Mouse (Mus musculus): ENCODE measurements around the gene Plin3. TPM values are rescaled to one million over a fixed set of nuclear protein-coding genes. Genes with fewer than 3 reads are reported as not detected.

The Plin3 gene
- polyA plus RNA-seq, 1 experiment from 2014 or later: 65.8 TPM

GRCm38 (mm10) chr17:56296201-56296600 lies 3.5 kb upstream of the Plin3 start:
- WGBS: 55% methylated on average over 1 of the region's 1 CpGs
- no peaks in the 10 kb centered on the region for H3K9me3 ChIP-seq
- H3K27ac ChIP-seq: no peak overlapping the region
- H3K9ac ChIP-seq: no peak overlapping the region
- H3K4me2 ChIP-seq: no peak overlapping the region
- H3K36me3 ChIP-seq: no peaks in the 10 kb centered on the region
- H3K27me3 ChIP-seq: no peaks in the 10 kb centered on the region
- H3K4me1 ChIP-seq: peaks cover 7% of the 10 kb centered on the region
- no peak overlapping the region for H3K4me3 ChIP-seq
- no peak for ATAC-seq (ENCODE audit: insufficient number of reproducible peaks, insufficient read depth, low FRiP score, low TSS enrichment, low read depth)

GRCm38 (mm10) chr17:56294241-56294640 lies 1.6 kb upstream of the Plin3 start:
- H3K4me3 ChIP-seq: no peak overlapping the region
- H3K27me3 ChIP-seq: no peaks in the 10 kb centered on the region
- WGBS: 92% methylated on average over 19 of the region's 19 CpGs
- H3K4me2 ChIP-seq: no peak overlapping the region
- no peak overlapping the region for H3K9ac ChIP-seq
- H3K9me3 ChIP-seq: no peaks in the 10 kb centered on the region
- H3K36me3 ChIP-seq: no peaks in the 10 kb centered on the region
- H3K4me1 ChIP-seq: peaks cover 23% of the 10 kb centered on the region
- no peak overlapping the region for H3K27ac ChIP-seq
- no peak for ATAC-seq (ENCODE audit: insufficient number of reproducible peaks, insufficient read depth, low FRiP score, low TSS enrichment, low read depth)

- Histone ChIP-seq H3K27ac (no peak overlapping the region), H3K4me2 (no peak overlapping the region), H3K4me3 (no peak overlapping the region), H3K27me3 (no peaks in the 10 kb centered on the region), H3K9ac (no peak overlapping the region), H3K4me1 (peaks cover 32% of the 10 kb centered on the region), H3K36me3 (no peaks in the 10 kb centered on the region), H3K9me3 (no peaks in the 10 kb centered on the region)
- no peak for ATAC-seq (ENCODE audit: insufficient number of reproducible peaks, insufficient read depth, low FRiP score, low TSS enrichment, low read depth)
- 75% methylated on average over 1 of the region's 1 CpGs for WGBS
Observed at GRCm38 (mm10) chr17:56293291-56293690, 618 bp upstream of the Plin3 start.

GRCm38 (mm10) chr17:56291826-56292475 lies 722 bp downstream of the Plin3 start:
- Histone ChIP-seq H3K9ac (no peak overlapping the region), H3K4me1 (peaks cover 40% of the 10 kb centered on the region), H3K27me3 (no peaks in the 10 kb centered on the region), H3K36me3 (peaks cover 2% of the 10 kb centered on the region; the same call in 1 of the 2 replicates), H3K9me3 (no peaks in the 10 kb centered on the region), H3K4me2 (0 out of 2 replicates have a peak overlapping the region, but pooled peaks have one; percentile 82), H3K27ac (peak overlapping the region; percentile 96), H3K4me3 (no peak overlapping the region)
- no peak for ATAC-seq (ENCODE audit: insufficient number of reproducible peaks, insufficient read depth, low FRiP score, low TSS enrichment, low read depth)
- WGBS: 75% methylated on average over 7 of the region's 7 CpGs

- ATAC-seq (ENCODE audit: insufficient number of reproducible peaks, insufficient read depth, low FRiP score, low TSS enrichment, low read depth): peak; percentile 88
- Histone ChIP-seq H3K36me3 (peaks cover 10% of the 10 kb centered on the region), H3K27me3 (no peaks in the 10 kb centered on the region), H3K4me3 (peak overlapping the region; percentile 59), H3K9me3 (no peaks in the 10 kb centered on the region), H3K4me2 (peak overlapping the region; percentile 82), H3K27ac (peak overlapping the region; percentile 96), H3K9ac (peak overlapping the region; percentile 80), H3K4me1 (peaks cover 40% of the 10 kb centered on the region)
- under 1% methylated on average over 16 of the region's 16 CpGs for WGBS
Observed at GRCm38 (mm10) chr17:56291171-56291511, 1.5 kb downstream of the Plin3 start.

- 2% methylated on average over 17 of the region's 17 CpGs for WGBS
- H3K9me3 ChIP-seq: no peaks in the 10 kb centered on the region
- H3K27me3 ChIP-seq: no peaks in the 10 kb centered on the region
- H3K9ac ChIP-seq: peak overlapping the region; percentile 80
- H3K36me3 ChIP-seq: peaks cover 16% of the 10 kb centered on the region
- peaks cover 40% of the 10 kb centered on the region for H3K4me1 ChIP-seq
- peak overlapping the region; percentile 82 for H3K4me2 ChIP-seq
- H3K4me3 ChIP-seq: peak overlapping the region; percentile 59
- peak; percentile 91 for ATAC-seq (ENCODE audit: insufficient number of reproducible peaks, insufficient read depth, low FRiP score, low TSS enrichment, low read depth)
- peak overlapping the region; percentile 96 for H3K27ac ChIP-seq
Observed at GRCm38 (mm10) chr17:56290388-56291170, 2.1 kb downstream of the Plin3 start.

- Histone ChIP-seq H3K27me3 (no peaks in the 10 kb centered on the region), H3K4me3 (peak overlapping the region; percentile 59), H3K4me2 (peak overlapping the region; percentile 82), H3K9me3 (no peaks in the 10 kb centered on the region), H3K9ac (peak overlapping the region; percentile 80), H3K36me3 (peaks cover 25% of the 10 kb centered on the region), H3K27ac (peak overlapping the region; percentile 96), H3K4me1 (peaks cover 40% of the 10 kb centered on the region)
- WGBS: 2% methylated on average over 23 of the region's 23 CpGs
- peak; percentile 2; the same call in 1 of the 2 replicates for ATAC-seq (ENCODE audit: insufficient number of reproducible peaks, insufficient read depth, low FRiP score, low TSS enrichment, low read depth)
Observed at GRCm38 (mm10) chr17:56289371-56290331, 3.0 kb downstream of the Plin3 start.

- WGBS: 28% methylated on average over 3 of the region's 3 CpGs
- H3K27me3 ChIP-seq: no peaks in the 10 kb centered on the region
- peak overlapping the region; percentile 96 for H3K27ac ChIP-seq
- H3K4me2 ChIP-seq: peak overlapping the region; percentile 82
- peak overlapping the region; percentile 80 for H3K9ac ChIP-seq
- H3K4me3 ChIP-seq: peak overlapping the region; percentile 59
- no peaks in the 10 kb centered on the region for H3K9me3 ChIP-seq
- ATAC-seq (ENCODE audit: insufficient number of reproducible peaks, insufficient read depth, low FRiP score, low TSS enrichment, low read depth): no peak
- H3K36me3 ChIP-seq: peaks cover 33% of the 10 kb centered on the region
- peaks cover 40% of the 10 kb centered on the region for H3K4me1 ChIP-seq
Observed at GRCm38 (mm10) chr17:56288866-56289265, 3.8 kb downstream of the Plin3 start.

- H3K4me3 ChIP-seq: no peak overlapping the region
- H3K36me3 ChIP-seq: peaks cover 41% of the 10 kb centered on the region
- H3K27me3 ChIP-seq: no peaks in the 10 kb centered on the region
- H3K27ac ChIP-seq: 0 out of 2 replicates have a peak overlapping the region, but pooled peaks have one; percentile 11
- no peaks in the 10 kb centered on the region for H3K9me3 ChIP-seq
- peaks cover 40% of the 10 kb centered on the region for H3K4me1 ChIP-seq
- 63% methylated on average over 3 of the region's 3 CpGs for WGBS
- no peak for ATAC-seq (ENCODE audit: insufficient number of reproducible peaks, insufficient read depth, low FRiP score, low TSS enrichment, low read depth)
- peak overlapping the region; percentile 57 for H3K9ac ChIP-seq
- H3K4me2 ChIP-seq: peak overlapping the region; percentile 82
Observed at GRCm38 (mm10) chr17:56287830-56288229, 4.8 kb downstream of the Plin3 start.

- H3K4me1 ChIP-seq: peaks cover 32% of the 10 kb centered on the region
- no peaks in the 10 kb centered on the region for H3K27me3 ChIP-seq
- H3K27ac ChIP-seq: no peak overlapping the region
- H3K36me3 ChIP-seq: peaks cover 56% of the 10 kb centered on the region
- no peak for ATAC-seq (ENCODE audit: insufficient number of reproducible peaks, insufficient read depth, low FRiP score, low TSS enrichment, low read depth)
- H3K9me3 ChIP-seq: no peaks in the 10 kb centered on the region
- H3K4me2 ChIP-seq: no peak overlapping the region
- WGBS: 93% methylated on average over 11 of the region's 11 CpGs
- no peak overlapping the region for H3K4me3 ChIP-seq
- no peak overlapping the region for H3K9ac ChIP-seq
Observed at GRCm38 (mm10) chr17:56285995-56286394, 6.7 kb downstream of the Plin3 start.

- Histone ChIP-seq H3K9me3 (no peaks in the 10 kb centered on the region), H3K27ac (no peak overlapping the region), H3K4me3 (no peak overlapping the region), H3K36me3 (peaks cover 78% of the 10 kb centered on the region), H3K4me2 (no peak overlapping the region), H3K4me1 (peaks cover 17% of the 10 kb centered on the region), H3K9ac (no peak overlapping the region), H3K27me3 (no peaks in the 10 kb centered on the region)
- WGBS: 93% methylated on average over 8 of the region's 8 CpGs
- no peak for ATAC-seq (ENCODE audit: insufficient number of reproducible peaks, insufficient read depth, low FRiP score, low TSS enrichment, low read depth)
Observed at GRCm38 (mm10) chr17:56283316-56283715, 9.4 kb downstream of the Plin3 start.

Measured in embryonic facial prominence, embryonic 13.5 days (tissue).